Mouse (Mus musculus): ENCODE data around the gene Gm20708.
"Not testable (repeated sequence)": the region's sequence is repeated elsewhere in the genome, so short reads cannot be mapped to it uniquely, and the experiment has no call there.

Gm20708 gene

DNA sequence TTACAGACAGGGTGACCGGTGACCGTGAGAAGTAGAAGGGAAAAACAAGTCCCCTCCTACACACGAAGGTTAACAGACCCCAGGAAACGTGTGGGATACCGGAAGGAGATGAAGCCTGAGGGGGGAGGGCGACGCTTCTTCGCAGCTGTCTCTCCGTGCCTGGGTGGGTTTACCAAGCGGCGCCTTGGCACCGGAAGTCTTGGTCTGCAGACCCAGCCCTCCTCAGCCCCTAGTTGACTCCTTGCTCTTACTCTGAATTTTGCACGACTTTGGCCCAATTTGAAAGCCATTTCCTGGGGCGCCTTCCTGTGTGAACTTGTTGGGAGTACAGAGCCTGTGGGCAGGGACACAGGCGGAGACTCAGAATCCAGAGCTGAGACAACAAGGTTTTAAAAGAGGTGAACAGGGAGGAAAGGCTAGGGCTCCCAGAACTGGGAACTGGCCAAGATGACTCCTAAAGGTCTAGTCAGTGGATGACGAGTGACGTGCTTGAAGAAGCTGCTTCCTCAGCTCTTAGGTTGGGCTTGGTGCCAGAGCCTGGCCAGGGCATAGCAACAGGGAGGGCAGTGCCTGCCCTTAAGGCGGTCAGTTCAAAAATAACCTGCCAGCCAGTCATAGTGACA is 28.2 kb upstream of the Gm20708 start:
- peak; percentile 82 to 89 for DNase-seq

DNA sequence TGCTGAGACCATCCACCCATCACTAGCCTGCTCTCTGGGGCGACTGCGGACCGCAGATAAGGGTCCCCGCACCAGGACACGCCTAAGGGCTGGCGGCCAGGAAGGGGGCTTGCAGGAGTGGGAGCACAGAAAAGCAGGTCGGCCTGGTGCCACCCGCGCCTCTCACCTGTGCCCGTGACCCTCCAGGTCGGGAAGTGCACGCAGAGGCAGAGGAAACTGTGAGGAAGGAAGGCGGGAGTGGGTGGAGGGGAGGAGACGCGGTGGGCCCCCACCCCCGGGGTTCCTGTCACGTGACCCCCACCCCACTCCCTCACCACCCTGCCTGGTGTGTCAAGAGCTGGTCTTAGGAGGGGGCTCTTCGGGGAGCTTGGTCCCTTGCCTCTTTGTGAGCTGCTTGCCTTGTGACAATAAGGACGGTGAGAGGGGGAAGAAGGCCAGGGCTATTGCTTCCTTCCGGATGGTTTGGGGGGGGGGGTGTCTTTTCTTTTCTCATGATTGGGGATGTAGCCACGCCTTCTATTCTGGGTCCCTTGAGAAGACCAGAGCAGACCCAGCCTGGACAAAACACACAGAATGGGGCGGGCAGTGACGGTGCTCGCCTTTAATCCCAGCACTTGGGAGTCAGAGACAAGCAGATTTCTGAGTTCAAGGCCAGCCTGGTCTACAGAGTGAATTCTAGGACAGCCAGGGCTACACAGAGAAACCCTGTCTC is 27.3 kb upstream of the Gm20708 start, which contains the start of the genes Tmc8 and Tmc6:
Tmc8 (plus strand) TSS at position 84 of the 712 bp plus-strand sequence.
Tmc6 (minus strand) TSS at position 206 of the 712 bp plus-strand sequence.
- DNase-seq = peak; percentile 86 to 92

DNA sequence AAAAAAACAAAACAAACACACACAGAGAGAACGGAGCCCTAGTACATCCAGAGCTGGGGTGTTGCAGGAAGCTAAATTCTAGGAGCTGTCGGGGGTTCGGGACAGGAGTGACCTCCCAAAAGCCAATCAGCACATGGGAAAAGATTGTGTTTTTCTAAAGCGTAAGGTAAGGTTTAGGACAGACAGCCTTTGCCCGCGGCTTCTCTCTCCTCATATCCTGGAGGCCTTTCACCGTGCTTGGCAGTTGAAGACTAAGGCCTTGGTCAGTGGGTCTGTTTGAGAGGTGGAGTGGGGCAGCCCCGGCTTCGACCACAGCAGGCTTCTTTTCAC is 26.8 kb upstream of the Gm20708 start:
- DNase-seq = no peak

DNA sequence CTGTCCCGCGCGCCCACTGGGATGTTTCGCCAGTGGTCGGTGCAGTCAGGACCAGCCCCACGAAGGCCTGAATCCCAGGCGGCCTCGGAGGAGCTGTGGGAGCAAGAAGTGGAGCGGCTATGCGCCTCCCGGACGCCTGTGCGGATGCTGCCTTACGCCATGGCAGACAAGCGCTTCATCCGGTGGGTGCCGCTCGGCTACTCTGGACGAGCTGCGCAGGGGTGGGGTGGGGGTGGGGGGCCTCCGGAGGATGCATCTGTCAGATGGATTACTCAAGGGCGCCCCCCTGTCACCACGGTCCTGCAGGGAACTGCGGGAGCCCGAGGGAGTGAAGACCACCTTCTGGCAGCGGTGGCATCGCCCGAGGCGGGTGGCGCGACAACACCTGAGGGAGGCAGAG is 26.4 kb upstream of the Gm20708 start:
- DNase-seq = peak; percentile 85 to 91

DNA sequence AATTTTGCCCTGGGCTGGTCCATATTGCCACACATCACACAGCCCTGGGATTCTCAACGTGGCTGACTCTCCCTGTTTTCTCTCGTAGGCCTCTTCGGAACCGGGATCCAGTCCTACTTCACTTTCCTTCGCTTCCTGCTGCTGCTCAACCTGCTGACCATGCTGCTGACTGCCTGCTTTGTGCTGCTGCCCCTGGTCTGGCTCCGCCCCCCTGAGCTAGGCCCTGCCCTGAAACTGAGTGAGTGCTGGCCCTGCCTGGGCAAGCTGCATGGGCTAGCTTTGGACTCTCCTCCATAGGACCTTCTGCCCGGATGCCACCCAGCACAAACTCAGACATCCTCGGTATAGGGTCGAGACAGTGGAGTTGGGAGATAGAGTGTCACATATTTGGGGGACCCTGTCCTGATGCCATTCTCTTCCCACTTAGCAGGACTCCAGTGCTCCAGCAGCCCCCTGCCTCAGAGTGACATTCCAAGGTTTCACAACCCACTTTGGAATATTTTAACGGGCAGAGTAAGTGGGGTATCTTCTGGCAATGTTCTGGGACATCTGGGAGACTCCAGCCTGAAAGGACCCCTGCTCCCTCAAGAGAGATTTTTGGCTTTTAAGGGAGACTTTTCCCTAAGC is 25.7 kb upstream of the Gm20708 start:
- peak; percentile 41 to 57 for DNase-seq

DNA sequence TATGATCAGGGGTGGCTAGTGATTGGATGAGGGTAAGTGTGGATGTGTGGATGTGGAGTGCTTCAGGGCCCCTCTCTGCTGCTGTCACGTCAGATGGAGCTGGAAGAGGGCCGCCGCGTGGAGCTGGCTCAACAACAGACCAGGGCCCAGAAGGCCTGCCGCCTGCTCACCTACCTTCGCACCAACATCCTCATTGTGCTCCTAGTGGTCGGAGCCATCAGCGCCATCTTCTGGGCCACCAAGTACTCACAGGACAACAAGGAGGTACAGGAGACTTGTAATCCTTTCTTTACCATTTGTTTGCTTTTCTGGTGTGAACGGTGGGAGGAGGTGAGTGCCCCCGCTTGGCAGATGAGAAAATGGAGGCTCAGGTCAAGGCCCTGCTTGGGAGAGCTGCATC is 23.2 kb upstream of the Gm20708 start:
- peak; percentile 50 to 63 for DNase-seq

DNA sequence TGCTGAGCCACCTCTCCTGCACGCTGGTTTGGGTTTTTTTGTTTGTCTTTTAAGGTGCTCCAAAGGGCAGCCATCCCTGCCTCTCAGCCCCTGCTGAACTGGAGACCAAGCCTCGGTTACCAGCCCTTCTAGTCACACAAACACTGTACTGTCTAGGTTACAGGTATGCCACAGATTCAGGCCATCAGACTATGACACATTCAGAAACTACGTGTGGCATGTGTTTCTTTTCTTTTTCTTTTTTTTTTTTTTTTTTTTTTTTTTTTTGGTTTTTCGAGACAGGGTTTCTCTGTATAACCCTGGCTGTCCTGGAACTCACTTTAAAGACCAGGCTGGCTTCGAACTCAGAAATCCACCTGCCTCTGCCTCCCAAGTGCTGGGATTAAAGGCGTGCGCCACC is 21.0 kb upstream of the Gm20708 start:
- DNase-seq = not testable (repeated sequence)

DNA sequence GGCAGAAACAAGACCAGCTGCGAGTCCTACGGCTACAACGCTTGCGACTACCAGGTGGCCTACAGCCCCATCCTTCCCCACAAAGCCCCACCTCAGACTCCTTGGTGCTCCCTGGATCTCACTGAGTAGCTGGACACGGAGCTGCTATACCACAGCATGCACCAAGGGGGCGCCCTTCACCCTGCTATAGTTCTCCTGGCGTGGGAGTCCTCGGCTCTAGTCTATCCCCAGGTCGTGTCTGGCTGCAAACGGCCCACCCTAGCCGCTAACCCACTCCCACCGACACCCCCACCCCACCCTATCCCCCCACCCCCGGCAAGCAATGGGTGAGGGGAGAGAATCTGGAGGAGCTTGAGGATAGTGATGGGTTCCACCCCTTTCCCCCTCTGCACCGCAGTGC is 19.2 kb upstream of the Gm20708 start:
- peak in 1 of 2 experiments; percentile 60 for DNase-seq

DNA sequence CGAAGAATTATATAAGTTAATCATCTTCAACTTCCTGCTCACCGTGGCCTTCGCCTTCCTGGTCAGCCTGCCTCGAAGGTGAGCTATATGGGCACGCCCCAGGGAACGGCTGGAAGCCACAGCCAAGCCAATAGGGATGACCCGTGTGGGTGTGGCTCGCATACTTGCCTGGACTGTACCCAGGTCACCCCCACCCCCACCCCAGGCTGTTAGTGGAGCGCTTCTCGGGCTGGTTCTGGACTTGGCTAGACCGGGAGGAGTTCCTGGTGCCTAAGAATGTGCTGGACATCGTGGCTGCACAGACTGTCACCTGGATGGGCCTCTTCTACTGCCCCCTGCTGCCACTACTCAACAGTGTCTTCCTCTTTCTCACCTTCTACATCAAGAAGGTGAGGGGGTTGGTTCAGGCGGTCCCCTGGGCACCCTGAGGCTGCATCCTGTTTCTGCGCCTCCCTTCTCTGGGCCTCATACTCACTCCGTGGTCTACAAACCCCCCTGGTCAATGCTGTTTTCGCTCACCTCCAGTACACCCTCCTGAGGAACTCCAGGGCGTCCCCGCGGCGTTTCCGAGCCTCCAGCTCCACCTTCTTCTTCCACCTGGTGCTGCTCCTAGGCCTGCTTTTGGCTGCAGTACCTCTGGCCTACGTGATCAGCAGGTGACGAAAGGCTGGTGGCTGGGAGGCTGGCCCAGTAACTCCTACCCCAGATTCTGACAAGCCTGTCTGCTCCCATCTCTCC is 18.6 kb upstream of the Gm20708 start:
- DNase-seq = no peak

DNA sequence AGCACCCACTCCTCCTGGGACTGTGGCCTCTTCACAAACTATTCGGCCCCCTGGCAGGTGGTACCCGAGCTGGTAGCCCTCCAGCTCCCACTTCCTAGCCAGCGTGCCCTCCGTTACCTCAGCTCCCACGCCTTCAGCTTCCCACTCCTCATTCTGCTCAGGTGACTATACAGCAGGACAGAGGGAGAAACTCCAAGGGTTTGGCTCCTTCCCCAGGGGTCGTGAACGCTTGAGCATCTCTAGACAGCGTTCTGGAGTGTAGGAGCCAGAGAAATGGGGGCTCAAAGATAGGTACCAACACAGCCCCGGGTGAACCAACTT is 18.1 kb upstream of the Gm20708 start:
- DNase-seq = no peak

DNA sequence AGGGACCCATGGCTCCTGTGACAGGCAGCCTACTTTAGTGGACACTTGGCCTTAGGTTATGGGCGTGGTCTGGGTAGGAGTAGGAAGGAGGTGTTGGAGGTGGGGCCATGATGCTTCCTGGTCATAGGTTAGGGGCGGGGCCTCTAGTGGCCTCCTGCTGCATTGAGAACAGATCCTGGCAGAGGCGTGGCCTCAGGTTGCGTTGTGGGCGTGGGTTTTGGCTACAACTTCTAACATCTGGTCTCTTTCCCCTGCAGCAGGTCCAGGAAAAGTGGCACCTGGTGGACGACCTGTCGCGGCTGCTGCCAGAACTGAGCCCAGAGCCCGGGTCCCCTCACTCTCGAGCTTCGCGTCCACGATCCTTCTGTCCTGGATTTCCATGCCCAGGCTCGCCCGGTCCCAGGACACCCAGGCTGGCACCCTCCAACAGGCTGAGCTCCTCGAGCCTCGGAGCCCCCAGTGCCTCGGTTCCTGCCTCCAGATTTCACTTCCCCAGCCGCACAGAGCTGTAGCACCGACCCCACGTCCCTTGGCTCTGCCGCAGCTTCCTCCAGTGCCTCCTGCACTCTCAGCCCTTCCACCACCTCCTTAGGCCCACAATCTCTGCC is 17.1 kb upstream of the Gm20708 start:
- DNase-seq = peak in 1 of 2 experiments; percentile 70

DNA sequence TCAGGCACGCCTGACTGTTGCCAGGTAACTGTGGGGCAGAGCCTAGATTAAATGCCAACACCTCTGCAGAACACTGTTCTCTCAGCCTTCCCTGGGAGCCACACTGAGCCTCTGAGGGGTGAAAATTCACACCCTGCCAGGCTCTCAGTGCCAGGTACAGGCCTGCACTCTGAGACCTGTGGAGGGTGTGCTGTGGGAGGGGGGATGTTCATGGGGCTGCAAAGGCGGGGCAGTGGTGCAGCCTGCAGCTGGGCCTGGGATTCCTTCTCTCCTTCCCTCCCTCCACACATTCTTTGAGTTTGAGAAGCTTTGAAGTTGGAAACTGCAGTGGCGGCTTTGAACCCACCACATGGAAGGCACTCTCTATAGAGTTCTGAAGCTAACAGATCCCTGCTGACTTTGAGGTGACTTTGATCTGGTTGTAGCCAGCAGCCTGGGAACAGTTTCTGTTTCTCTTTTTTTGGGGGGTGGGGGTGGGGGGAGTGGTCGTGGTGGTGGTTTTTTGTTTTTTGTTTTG is 15.4 kb upstream of the Gm20708 start:
- DNase-seq = no peak

DNA sequence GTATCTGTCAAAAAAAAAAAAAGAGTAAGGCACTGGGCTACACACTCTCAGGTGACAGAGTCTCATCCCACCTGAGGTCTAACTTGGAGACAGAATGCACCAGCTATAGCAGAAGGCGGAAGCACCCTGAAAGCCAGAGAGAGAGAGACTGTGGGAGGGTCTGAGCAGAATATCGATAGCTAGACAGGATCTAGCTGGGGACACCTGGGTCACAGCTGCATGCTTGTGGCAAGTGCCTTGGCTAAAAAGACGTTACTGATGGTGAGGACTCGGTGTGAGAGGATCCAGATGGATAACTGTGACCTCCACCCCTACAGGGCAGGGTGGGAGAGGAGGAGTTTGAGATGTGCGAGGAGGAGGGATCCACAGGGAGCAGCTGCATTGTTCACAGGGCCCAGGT is 12.5 kb upstream of the Gm20708 start:
- no peak for DNase-seq

DNA sequence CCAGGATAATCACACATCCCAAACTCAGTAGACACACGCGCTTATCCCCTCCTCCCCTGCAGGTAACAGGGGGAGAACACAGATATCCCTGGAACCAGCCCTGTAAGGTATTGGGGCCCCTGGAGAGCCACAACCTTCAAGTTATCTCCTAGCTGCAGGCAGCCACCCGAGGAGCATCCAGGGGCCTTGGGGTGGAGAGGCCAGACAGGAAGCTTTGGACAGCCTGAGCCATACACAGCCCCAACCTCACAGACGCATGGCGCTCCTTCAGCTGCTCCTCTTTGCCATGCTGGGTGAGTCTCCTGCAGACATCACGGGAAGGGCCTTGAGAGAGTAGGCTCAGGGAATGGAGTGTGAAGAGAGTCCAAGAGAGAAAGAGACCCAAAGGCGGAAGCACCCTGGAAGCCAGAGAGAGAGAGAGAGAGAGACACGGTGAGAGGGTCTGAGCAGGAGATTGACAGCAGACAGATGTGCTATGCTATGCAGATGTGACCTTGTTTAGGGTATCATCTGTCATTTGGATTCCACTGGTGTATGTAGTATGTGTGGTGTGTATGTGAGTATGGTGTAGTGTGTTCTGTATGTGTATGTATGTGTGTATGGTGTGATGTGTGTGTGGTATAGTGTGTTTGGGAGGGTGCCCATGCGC is 11.8 kb upstream of the Gm20708 start, which contains the start of gene 6030468B19Rik:
6030468B19Rik (plus strand) TSS at position 150 of the 649 bp plus-strand sequence.
- DNase-seq = no peak

DNA sequence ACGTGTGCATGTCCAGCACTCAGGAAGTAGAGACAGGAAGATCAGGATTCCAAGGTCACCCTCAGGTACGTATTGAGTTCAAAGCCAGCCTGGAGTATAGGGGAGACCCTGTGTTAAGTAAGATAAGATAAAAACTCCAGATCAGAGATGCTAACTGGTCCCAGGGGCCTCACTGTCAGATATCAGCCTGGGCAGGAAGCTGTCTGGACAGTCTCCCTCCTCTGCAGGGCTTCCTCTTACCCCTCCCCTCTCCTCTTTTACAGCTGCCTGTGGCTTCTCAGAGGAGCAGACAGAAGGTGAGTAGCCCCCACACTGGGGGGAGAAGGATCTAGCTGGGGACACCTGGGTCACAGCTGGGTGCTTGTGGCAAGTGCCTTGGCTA is 11.3 kb upstream of the Gm20708 start:
- peak in 1 of 2 experiments; percentile 41 for DNase-seq

DNA sequence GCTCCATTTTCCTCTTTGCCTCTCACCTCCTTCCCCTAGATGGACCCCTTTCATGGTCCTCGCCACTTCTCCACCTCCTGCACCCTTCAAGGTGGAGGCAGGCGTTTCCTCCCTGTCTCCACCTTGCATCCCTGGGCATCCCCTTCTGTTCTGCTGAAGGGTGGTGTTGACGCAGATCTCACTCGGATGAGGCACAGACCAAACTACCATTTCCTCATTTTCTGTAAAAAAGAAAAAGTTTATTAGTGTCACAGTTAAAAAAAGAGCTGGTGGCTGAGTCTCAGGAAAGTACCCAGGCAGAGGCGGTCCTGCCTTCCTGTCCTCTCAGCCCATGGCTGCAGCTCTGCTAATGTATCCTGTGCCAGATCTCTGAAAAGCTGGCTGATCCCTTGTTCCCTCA is 10.3 kb upstream of the Gm20708 start:
- DNase-seq = no peak

DNA sequence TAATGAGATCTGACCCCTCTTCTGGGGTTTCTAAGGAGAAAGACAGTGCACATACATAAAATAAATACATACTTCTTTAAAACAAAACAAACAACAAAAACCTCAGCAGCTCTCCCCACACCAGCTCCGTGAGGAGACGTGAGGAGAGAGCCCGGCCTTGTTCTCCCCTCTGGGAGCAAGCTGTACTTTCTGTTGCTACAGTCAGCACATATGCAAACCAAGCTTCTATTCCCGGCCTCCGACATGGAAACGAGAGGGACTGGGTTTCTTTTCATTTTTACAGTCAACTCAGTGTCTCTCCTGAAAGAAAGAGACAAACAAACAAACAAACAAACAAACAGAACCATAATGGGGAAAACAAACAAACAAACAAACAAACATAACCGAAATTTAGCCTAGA is 9.4 kb upstream of the Gm20708 start:
- DNase-seq = no peak

DNA sequence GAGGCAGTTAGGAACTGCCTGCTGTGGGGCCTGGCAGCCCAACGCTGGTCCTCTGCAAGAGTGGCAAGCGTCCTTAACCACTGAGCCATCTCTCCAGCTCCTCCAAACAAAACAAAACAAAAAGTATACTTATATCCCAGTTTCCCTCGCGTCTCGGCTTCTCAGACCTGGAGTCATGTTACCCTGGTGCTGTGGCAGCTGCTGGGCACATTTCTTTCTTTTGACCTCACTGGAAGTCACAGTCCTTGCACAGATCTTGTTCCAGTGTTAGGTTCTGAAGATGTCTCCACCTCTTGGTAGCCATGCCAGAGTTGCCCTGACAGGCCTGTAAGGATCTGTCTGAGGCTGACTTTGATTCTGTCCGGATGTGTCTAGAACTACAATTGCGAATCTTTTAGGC is 7.8 kb upstream of the Gm20708 start:
- DNase-seq = no peak

DNA sequence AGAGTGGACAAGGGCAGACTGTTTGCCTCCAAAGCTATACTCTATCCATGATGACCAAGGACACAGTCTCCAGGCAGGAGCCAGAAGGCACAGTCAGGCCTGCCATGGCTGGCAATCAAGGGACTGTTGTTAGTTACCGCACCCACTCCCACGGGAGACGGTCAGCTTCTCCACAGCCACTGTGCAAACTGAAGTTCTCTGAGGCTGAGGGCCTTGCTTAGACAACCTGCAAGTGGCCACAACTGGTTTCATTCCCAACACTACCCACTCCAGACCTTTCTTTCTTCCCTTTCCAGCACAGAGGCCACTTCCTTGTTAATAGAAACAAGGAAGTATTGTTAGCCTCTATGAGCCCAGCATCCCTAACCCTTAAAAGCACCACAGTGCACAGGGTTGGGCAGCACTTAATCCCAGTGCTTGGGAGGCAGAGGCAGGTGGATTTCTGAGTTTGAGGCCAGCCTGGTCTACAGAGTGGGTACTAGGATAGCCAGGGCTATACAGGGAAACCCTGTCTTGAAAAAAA is 6.2 kb upstream of the Gm20708 start:
- DNase-seq = no peak

DNA sequence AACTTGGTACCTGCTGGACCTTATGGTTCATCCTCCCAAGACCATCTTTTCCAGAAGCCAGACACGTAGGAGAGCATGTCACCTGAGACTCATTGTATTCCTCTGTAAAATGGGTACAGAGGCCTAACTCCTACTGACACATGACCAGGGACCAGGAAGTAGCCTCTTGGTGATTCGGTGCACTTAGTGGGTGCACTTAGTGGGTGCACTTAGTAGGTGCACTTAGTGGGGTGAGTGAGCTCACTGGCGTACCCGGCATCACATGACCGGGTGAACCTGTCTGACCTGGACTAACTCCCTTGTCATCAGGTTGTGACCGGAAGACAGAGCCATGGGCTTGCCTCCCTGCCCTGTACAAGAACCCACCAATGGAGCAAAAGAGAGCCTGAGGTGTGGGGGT is 2.7 kb upstream of the Gm20708 start:
- DNase-seq = no peak

DNA sequence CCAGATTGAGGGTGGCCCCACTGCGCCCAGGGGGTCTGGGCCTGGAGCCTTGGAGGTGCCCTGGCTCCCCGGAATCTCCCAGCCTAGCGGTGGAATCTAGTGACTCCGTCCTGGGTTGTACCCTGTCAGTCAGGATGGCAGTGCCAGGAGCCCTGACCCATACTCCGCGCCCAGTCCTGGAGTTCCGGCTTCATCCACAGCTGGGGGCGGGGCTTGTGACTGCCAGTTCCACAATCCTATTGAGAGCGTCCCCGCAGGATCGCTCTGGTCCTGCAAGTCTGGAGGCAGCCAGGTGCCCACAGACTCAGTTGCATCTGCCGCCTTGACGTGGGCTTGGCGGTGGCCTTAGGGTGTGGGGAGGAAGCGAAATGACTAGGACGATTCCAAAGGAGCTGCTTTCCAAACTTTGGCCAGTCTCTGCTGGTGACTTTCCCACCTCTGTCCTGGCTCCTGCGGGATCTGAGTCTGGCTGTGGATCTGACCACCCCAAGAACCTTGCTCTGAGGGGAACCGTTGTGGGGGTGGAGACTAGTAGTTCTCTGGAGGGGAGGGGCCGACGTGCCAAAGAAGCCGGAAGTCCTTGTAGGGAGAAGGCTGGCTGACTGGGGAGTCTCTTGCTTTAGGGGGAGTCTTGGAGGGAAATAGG is 1.1 kb downstream of the Gm20708 start:
- peak; percentile 67 to 80 for DNase-seq

DNA sequence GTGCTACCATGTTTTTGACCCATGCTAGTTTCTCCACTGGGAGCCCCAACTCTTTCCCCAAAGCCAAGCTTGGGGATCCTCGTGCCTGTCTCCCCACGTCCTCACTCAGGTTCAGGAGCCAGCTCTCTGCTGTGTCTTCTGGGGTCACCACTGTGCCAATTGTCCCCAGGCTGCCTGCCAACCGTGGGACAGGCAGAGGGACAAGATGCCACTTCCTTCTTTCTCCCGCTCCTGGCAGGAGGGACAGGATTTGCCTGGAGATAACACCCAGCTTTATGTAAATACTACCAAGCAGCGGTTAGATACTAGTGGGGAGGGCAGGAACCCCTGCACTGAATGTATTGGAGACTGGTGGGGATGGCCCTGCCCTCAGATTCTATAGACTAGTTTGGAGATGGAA is 4.4 kb downstream of the Gm20708 start:
- DNase-seq = no peak

Measured in thymus, adult 18-20 months (tissue).